Mouse (Mus musculus): ENCODE data around the gene H60b.
"Not testable (repeated sequence)": the region's sequence is repeated elsewhere in the genome, so short reads cannot be mapped to it uniquely, and the experiment has no call there.

Gene H60b

GRCm38 (mm10) chr10:22165328-22166003 lies 7.1 kb downstream of the H60b start:
- not testable (repeated sequence) for DNase-seq

DNA sequence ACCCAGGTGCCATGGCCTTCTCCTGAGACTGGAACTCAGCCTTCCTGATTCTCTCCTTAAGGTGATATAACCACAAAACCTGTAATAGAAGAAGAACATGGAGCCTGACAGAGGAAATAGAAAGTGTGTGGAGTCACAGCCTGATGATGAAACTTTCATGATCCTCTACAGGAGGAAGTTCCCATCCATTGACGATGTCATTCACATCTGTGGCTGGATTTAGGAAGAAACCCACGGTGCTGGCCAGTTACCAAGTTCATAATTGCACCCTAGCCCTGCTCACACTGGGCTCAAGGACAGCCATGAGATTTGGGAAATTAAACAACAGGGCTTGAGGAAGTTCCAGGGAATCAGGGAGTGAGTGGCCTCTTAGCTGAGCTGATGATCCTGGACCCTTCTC lies 7.6 kb downstream of the H60b start:
- not testable (repeated sequence) for DNase-seq

DNA sequence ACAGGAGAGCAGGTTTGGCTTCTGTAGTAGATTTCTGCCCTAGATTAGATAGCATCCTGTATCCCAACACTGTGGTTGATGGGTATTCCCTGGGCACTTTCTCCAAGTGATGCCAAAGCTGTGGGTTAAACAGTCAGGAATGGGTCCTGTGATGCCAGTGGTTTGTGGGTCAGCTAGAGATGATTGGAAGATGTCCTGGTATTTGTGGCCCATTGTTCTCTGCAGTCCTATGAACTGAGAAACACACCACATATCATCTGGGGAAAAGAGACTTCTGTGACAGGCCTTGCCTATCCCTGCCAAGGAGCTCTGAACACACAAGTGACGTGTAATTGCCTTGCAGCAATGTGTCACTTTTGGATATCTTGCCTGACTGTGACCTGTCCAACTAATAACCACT lies 8.7 kb downstream of the H60b start:
- DNase-seq, result not testable (repeated sequence)

- DNase-seq, result not testable (repeated sequence)
Measured at GRCm38 (mm10) chr10:22169116-22169515, 10.7 kb downstream of the H60b start.

DNA sequence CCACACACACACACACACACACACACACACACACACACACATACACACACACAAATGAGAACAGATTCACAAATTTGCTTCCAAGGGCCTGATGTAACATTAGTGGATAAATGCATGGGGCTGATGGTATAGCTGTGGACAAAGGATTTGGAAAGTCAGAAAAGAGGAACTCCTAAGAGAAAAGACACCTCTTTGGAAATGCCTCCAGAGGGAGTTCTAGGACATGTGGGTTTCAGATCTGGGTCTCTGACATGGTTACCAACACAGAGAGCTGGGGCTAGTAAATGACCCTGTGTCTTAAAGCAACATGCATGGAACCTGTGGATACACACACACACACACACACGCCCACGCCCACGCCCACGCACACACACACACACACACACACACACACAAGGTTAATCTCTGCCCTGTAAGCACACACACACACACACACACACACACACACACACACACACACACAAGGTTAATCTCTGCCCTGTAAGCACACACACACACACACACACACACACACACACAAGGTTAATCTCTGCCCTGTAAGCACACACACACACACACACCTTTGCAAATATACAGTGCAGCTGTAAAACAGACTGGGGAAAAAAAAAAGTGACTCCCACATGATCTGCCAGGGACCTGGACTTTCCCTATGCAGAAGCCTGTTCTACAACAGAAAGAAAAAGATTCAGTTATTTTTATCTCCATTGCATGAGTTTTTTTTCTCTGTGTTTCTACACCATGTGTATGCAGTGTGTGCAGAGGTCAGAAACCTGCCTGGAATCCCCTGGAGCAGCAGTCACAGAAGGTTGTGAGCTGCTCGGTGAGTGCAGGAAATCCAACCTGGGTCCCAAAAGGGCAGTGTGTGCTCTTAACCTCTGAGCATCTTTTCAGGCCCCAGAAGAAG lies 14.3 kb downstream of the H60b start:
- not testable (repeated sequence) for DNase-seq

GRCm38 (mm10) chr10:22173335-22174189 lies 15.2 kb downstream of the H60b start:
- not testable (repeated sequence) for DNase-seq

- not testable (repeated sequence) for DNase-seq
Measured at GRCm38 (mm10) chr10:22174190-22174487, 15.8 kb downstream of the H60b start.

GRCm38 (mm10) chr10:22176515-22176914 lies 18.1 kb downstream of the H60b start:
- DNase-seq, result not testable (repeated sequence)

DNA sequence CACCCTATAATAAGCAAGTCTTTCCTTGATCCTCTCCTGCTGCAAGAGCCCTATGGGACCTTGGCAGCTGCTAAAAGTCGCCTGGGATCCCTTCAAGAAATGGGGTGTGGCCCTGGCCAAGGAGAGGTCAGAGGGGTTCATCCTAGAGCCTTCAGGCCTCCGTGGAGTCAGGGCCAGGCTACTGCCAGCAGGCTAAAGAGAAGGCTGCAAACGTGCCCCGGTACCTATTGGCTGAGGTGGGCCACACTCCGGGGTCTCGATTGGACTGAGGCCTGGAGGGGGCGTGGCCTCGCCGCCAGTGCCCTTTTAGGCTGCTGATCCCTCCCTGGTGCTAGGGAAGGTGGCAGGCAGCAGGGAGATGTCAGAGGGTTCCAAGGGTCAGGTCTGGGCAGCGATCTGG lies 32.6 kb downstream of the H60b start:
- peak; percentile 25 for DNase-seq

DNA sequence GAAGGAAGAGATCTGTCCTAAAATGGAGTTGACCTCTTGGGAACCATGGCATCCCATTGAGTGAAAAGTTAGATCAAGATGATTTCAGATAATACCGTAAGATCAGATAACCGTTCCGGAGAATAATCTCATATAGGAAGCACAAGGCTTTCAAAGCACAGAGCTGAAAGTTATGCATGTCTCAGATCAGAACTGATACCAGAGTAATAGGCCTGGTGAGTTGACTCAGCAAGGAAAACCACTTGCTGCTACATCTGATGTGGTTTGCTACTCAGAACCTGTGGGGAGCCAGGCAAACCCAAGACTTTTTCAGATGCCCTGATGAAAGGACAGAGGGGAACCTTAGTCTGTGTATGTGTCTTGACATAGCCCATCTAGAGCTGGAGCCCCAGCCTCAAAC lies 43.0 kb downstream of the H60b start:
- DNase-seq, result not testable (repeated sequence)

GRCm38 (mm10) chr10:22202784-22203583 lies 44.6 kb downstream of the H60b start:
- not testable (repeated sequence) for DNase-seq

DNA sequence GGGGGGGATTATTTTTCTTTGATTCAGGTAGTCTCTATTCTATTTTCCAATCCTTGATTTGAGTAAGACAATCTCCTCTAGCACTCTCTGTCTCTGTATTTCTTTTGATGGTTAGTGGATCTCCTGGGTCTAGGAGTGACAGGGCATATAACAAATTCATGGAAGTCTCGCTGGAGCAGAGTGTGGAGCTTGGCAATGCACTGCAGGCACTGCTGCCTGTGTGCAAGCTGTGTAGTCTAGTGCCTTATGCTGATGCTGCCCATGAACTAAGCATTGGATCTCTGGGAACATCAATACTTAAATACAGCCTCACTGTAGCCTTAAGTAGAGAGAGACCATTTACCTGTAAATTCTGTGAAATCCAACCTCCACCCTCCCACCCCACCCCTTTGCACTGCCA lies 48.1 kb downstream of the H60b start:
- DNase-seq, result not testable (repeated sequence)

DNA sequence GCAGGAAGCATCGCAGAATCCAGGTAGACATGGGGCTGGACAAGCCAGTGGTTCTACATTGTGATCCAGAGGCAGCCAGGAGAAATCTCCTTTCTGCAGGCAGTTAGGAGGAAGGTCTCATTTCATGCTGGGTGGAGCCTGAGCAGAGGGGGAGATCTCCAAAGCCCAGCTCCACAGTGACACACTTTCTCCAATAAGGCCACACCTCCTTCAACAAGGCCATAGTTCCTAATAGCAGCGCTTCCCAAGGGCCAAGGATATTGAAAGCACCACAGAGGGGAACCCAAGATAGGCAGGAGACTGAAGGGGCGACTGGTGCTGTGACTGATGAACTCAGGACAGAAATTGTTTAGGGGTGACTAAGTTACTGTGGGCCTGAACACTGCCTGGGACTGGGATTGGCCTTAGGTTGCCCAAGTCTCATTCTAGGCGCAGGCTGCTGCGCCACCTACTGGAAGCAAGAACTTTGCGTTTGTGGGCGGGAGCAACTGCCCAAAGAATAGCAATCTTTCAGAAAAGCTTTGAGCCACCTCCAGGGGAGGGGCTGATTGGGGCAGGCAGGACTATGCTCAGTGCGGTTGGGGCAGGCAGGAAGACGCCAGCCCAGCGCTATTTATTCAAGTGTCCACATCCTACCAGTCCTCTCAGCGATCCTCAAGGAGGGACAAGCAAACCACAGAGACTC lies 53.8 kb downstream of the H60b start:
- DNase-seq, result peak; percentile 50

- not testable (repeated sequence) for DNase-seq
Measured at GRCm38 (mm10) chr10:22223474-22224349, 65.3 kb downstream of the H60b start.

DNA sequence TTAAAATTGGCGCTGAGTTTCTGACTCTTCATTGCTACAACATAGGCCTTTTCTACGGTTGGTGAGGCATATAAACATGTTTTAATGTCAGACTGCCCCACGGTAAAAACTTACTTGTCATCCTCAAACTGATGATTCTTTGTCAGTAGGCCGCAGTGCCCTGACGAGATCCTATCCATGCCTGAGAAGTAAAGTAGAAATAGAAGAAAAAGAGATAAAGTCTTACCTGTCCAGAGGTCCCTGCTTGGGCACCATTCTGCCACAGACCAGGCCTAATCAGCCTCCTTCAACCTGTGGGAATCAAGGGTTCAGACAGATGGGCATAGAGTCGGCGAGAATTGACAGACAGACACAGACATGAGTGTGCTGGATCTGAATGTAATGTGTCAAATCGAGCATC lies 106.7 kb downstream of the H60b start:
- no peak for DNase-seq

DNA sequence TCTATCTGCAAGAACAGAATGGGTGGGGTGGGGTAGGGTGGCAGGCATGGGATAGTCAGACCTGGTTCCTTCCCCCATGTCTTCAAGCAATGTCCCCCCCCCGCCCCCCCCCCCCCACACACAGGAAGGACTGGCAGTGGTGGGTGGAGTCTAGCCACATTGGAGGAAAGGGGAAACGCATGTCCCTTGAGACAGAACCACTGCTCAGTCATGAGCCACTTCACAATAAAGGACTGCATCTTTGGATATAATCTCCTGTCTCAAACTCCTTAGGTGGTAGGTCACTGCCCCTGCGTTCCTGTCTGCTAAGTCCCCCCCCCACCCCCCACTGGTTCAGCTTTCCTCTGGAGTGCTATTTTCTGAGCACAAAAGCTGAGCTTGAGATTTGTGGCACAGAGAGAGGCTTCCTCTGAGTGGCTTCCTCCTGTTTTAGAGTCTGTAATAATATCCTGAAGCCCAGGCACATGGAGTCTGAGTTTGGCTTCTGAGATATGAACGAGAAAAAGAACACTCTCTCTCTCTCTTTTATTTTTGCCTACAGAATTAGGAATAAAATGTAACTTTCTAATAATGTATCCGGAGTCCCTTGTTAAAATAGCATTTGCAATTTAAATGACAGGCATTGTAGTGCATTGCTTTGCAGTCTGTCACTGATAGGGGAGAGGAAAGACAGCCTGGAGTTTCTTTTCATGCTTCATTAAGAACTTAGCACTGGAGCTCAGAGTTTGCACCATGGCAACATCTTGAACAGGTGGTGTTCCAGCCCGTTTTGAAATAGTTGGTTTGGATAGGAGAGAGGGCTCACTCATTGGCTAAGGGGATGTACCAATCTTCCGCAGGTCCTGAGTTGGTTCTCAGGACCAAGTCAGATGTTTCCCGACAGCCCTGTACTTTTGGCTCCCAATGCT lies 112.7 kb downstream of the H60b start:
- DNase-seq, result not testable (repeated sequence)

- DNase-seq, result peak; percentile 39
Measured at GRCm38 (mm10) chr10:22272914-22273683, 114.7 kb downstream of the H60b start.

GRCm38 (mm10) chr10:22273684-22274305 lies 115.4 kb downstream of the H60b start:
- DNase-seq, result peak; percentile 45

Measured in retina, postnatal 1 day (tissue).